Mouse (Mus musculus) CD4-positive helper T cell, adult 2 months (primary cell): ENCODE measurements around the gene Mreg.

ENCODE experiments used
- DNase-seq: peaks from one replicate; pipeline ENCODE4 v3.0.0-alpha.2; 2012; ENCODE audit warnings: low read depth, missing footprints, low spot score

Gene Mreg

DNA sequence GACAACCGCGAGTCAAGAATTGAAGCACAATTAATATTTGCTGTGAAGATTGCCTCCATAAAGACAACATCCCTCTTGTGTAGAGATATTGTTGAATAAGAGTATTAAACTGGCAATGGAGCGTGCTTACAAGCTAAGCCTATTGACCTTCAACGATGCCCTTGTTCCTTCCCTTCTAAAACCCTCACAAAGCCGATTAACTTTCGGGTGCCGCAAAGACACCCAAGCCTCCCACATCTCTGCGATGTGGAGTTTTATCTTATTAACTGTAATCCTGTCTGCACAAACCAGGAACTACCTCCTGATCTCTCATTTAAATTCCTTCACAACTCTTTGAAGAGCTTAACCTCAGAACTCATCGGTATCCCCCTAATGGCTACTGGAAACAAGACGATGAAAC is 76.0 kb downstream of the Mreg start:
- DNase-seq = no peak

DNA sequence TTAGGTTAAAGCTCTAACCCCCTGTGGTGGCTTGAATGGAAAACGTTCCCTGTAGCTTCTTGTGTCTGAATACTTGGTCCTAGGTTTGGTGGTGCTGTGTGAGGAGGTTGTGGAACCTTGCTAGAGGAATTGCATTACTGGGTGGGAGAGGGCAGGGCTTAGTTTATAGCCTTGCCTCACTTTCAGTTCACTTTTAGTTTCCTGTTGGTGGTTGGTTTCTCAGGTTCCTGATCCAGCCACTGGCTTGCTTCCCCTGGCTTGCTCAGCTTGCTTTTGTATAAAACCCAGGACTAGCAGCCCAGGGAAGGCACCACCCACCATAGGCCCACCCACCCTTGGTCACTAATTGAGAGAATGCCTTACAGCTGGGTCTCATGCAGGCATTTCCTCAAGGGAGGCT is 77.6 kb downstream of the Mreg start:
- DNase-seq = no peak

GRCm38 (mm10) chr1:72123434-72124297 is 88.4 kb downstream of the Mreg start:
- peak; percentile 33 for DNase-seq

- no peak for DNase-seq
These were observed 90.4 kb downstream of the Mreg start for GRCm38 (mm10) chr1:72121608-72122185.

DNA sequence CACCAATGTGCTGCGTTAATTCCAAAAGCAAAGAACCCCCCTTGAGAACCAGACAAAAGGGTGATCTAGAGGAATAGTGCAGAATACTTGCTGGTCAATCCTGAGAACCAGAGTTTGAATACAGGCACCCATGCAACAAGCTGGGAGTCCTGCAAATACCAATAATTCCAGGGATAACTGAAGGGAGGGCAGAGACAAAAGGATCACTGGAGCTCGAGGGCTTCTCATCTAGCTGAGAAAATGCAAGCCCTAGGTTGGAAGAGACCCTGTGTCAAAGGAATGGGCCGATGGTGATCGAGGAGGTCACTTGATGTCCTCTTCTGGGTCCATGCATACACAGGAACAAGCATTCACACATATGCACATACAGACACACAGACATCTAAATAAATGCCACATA is 92.1 kb downstream of the Mreg start:
- no peak for DNase-seq

- DNase-seq = no peak
These were observed 97.9 kb downstream of the Mreg start for GRCm38 (mm10) chr1:72114206-72114605.
